Mouse (Mus musculus) thymus, adult 2 months (tissue): Measurements from ENCODE around the gene Marveld1. TPM values are rescaled to one million over a fixed set of nuclear protein-coding genes. Genes with fewer than 3 reads are reported as not detected.

Source experiments
- DNase-seq: peaks from one replicate; pipeline ENCODE4 v3.0.0; 2021
- H3K27ac ChIP-seq: fragments of 200-500 bp; 2 replicates; pipeline ENCODE4 v1.5.1; 2012; ENCODE audit warnings: low read length, control low read depth; ENCODE audit not compliant: control insufficient read depth, insufficient read depth
- H3K27me3 ChIP-seq: fragments of 200-500 bp; 2 replicates; pipeline ENCODE4 v1.6.1; 2012; ENCODE audit warnings: mild to moderate bottlenecking, low read length, moderate library complexity, mixed read lengths; ENCODE audit not compliant: control insufficient read depth, insufficient read depth
- H3K36me3 ChIP-seq: fragments of 200-500 bp; 2 replicates; pipeline ENCODE4 v1.6.1; 2012; ENCODE audit warnings: mild to moderate bottlenecking, low read length, moderate library complexity; ENCODE audit not compliant: control insufficient read depth, insufficient read depth
- H3K4me1 ChIP-seq: fragments of 200-500 bp; replicated peaks from 2 replicates; pipeline ENCODE4 v1.6.1; 2012; ENCODE audit warnings: low read length; ENCODE audit not compliant: control insufficient read depth, insufficient read depth
- H3K4me3 ChIP-seq: fragments of 200-500 bp; 2 replicates; pipeline ENCODE4 v1.5.1; 2012; ENCODE audit warnings: mild to moderate bottlenecking, low read length, control low read depth, moderate library complexity; ENCODE audit not compliant: control insufficient read depth, insufficient read depth
- CTCF ChIP-seq: fragments of 200-500 bp; IDR thresholded peaks from 2 replicates; pipeline ENCODE4 v1.5.1; 2012; ENCODE audit warnings: mild to moderate bottlenecking, control low read depth, low read length, moderate library complexity, borderline replicate concordance; ENCODE audit not compliant: control insufficient read depth, poor library complexity, insufficient read depth; ENCODE audit errors: extremely low read depth
- POLR2A ChIP-seq: fragments of 200-500 bp; IDR thresholded peaks from 2 replicates; pipeline ENCODE4 v1.6.1; 2012; ENCODE audit warnings: mild to moderate bottlenecking, low read length, control low read depth, moderate library complexity; ENCODE audit not compliant: control insufficient read depth, poor library complexity, insufficient read depth; ENCODE audit errors: extremely low read depth
- WGBS: fragments of 180-500 bp; shearing (Covaris S2); methylation state at CpG from one replicate; pipeline ENCODE4 v1.1.7; 2018; 5-methylcytosine and 5-hydroxymethylcytosine counted together
- polyA plus RNA-seq: library from polyadenylated mRNA; depleted of rRNA; stranded (reverse); fragments of >200 nt; gene quantifications from 2 replicates; pipeline ENCODE4 v1.2.3, GENCODE M21; 2012

Marveld1 gene
- polyA plus RNA-seq, 1 experiment: 45.7 TPM

DNA sequence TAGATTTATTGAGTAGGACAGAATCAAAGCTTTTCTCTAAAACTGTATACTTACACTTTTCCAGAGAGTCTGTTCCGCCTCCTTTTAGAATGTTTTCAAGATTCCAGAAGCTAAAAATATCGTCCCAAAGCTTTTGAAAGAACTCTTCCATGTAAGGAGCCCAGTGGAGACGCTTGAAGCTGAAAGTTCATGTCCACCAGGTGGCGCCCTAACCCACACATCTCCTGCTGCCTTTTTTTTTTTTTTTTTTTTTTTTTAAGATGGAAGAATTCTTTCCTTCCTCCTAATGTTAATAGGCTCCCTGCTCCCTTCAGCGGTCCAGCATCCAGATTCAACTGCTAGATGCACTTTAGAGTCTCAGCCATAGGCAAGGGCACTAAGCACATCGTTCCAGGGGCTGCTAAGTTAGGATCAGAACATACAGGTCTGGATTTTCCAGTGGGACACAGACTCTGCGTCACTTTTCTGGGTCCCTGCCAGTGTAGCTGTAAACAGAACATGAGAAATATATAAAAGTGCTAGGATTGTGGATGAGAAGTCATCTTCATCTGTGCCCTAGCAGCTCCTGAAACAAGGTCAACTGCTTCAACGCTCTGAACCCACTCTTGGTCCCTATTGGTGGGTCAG is 2.5 kb upstream of the Marveld1 start:
- Histone ChIP-seq H3K27ac (no peak overlapping the region), H3K36me3 (no peaks in the 10 kb centered on the region), H3K27me3 (no peaks in the 10 kb centered on the region; the same call in 1 of the 2 replicates), H3K4me1 (peaks cover 16% of the 10 kb centered on the region), H3K4me3 (no peak overlapping the region)
- 36% methylated on average over 8 of the region's 8 CpGs for WGBS
- peak; percentile 73 for DNase-seq
- TF ChIP-seq CTCF (no peak), POLR2A (no peak)

DNA sequence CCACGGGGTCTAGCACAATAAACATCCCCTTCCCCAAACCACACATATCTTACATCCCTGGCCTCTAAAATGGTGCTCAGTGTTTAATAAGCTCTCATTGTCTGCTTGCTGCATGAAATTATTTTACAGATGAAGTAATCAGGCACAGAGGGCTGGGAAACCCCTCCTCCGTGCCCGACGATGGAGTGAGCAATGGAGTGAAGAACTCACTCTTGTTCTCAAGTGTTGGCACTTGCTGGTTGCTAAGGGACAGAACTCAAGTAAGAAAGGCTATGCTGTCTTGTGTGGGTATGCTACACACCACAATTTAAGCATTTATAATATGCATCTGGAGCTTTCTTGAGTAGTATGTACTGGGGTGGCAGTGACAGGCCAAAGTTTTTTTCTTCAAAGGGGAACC is 2.0 kb upstream of the Marveld1 start:
- 58% methylated on average over 4 of the region's 4 CpGs for WGBS
- Histone ChIP-seq H3K27ac (no peak overlapping the region), H3K36me3 (no peaks in the 10 kb centered on the region), H3K4me3 (no peak overlapping the region), H3K4me1 (peaks cover 16% of the 10 kb centered on the region), H3K27me3 (no peaks in the 10 kb centered on the region; the same call in 1 of the 2 replicates)
- TF ChIP-seq CTCF (no peak), POLR2A (no peak)
- no peak for DNase-seq

DNA sequence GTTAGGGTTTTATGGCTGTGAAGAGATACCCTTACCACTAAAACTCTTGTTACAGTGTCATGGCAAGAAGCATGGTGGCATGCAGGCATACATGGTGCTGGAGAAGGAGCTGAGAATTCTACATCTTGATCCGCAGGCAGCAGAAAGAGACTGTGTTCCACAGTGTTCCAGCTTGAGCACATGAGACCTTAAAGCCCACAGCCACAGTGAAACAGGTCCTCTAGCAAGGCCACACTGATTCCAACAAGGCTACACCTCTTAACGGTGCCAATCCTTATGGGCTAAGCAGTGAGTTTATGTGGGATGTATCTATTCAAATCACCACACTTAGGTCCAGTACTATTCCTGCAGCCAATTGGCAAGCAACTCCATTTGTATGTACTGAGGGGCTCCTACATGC is 1.5 kb upstream of the Marveld1 start:
- H3K4me3 ChIP-seq: no peak overlapping the region
- WGBS: 95% methylated on average over 2 of the region's 2 CpGs
- no peak overlapping the region for H3K27ac ChIP-seq
- peaks cover 16% of the 10 kb centered on the region for H3K4me1 ChIP-seq
- H3K27me3 ChIP-seq: no peaks in the 10 kb centered on the region; the same call in 1 of the 2 replicates
- TF ChIP-seq POLR2A (no peak), CTCF (no peak)
- no peaks in the 10 kb centered on the region for H3K36me3 ChIP-seq
- DNase-seq: no peak

DNA sequence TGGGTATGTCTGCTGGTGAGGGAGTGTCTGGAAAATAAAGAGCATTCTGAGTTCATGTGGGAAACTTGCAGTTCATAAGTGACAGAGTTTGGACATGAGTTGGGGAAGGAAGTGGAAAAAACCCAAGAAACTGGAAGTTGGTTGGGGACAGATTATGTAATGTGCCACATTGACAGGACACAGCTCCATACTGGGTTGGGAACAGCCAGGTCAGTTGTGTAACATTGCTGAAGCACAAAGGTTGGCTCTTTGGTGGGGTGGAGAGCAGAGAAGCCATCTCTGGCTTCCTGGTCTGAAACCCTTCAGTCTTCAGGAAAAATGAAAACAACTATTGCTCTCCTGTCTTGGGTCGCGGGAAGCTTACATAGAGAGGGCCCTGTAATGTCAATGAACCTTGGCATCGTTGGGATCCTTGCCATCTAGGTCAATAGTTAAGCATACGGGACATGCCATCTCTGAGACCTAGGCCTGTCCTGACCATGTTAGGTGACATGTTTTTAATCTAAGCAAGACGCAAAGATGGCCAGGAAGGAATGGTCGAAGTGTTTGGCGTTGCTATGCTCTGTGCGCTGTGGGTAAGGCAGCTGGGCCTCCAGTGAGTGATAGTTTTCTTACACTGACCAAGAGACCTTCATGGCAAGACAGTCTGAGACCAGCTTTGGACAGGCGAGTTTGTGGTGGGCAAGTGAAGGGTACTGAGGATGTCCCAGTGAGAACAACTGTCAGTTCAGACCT is 757 bp upstream of the Marveld1 start:
- no peaks in the 10 kb centered on the region for H3K36me3 ChIP-seq
- TF ChIP-seq POLR2A: no peak
- TF ChIP-seq CTCF: no peak
- no peak overlapping the region for H3K4me3 ChIP-seq
- H3K27ac ChIP-seq: no peak overlapping the region
- no peaks in the 10 kb centered on the region; the same call in 1 of the 2 replicates for H3K27me3 ChIP-seq
- 97% methylated on average over 9 of the region's 9 CpGs for WGBS
- H3K4me1 ChIP-seq: peaks cover 16% of the 10 kb centered on the region
- no peak for DNase-seq

DNA sequence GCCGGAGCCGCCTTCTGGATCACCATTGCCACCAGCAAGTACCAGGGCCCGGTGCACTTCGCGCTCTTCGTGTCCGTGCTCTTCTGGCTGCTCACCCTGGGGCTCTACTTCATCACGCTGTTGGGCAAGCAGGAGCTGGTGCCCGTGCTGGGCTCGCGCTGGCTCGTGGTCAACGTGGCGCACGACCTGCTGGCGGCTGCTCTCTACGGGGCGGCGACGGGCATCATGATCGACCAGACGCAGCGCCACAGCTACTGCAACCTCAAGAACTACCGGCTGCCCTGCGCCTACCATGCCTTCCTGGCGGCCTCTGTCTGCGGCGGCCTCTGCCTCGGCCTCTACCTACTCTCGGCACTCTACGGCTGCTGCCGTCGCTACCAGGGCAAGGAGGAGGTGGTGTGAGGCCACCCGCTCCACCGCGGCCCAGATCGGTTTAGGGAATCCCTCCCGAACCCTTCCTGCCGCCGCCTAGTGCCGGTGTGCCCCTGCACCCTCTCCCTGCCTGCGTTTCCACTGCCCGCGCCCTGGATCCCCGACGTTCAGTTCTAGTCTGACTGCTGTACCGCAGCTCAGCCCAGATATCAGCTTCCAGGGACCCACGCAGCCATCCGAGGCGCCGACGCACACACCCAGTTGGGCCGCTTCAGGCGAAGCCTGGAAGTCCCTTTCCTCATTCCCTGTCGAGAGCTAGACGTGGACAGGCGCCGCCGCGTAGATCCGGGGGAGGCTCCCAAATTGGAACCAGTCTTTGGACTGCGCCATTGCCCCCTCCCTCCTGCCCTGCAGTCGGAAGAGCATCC is 769 bp downstream of the Marveld1 start:
- DNase-seq: peak; percentile 47
- peaks cover 16% of the 10 kb centered on the region for H3K4me1 ChIP-seq
- 10% methylated on average over 63 of the region's 63 CpGs for WGBS
- TF ChIP-seq POLR2A (0 out of 2 replicates have a peak, but pooled peaks have one; percentile 14), CTCF (no peak)
- H3K27ac ChIP-seq: no peak overlapping the region
- H3K36me3 ChIP-seq: no peaks in the 10 kb centered on the region
- H3K4me3 ChIP-seq: peak overlapping the region; percentile 53
- no peaks in the 10 kb centered on the region; the same call in 1 of the 2 replicates for H3K27me3 ChIP-seq

DNA sequence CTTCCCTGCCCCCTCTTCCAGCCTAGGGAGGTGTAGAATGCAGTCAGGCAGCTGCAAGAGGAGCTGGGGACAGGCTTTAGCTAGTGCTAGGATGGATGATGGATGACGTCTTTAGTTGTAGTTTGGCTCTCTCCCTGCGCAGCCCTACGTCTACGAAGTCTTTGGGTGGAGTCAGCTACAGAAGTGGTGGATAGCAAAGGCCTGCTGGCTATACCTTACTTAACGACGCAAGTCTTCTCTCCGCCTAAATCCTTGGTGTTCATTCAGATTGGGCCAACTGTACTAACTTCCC is 1.3 kb downstream of the Marveld1 start:
- Histone ChIP-seq H3K4me3 (peak overlapping the region; percentile 53), H3K36me3 (no peaks in the 10 kb centered on the region), H3K27me3 (no peaks in the 10 kb centered on the region; the same call in 1 of the 2 replicates), H3K4me1 (peaks cover 16% of the 10 kb centered on the region), H3K27ac (no peak overlapping the region)
- no peak for DNase-seq
- 82% methylated on average over 7 of the region's 7 CpGs for WGBS
- TF ChIP-seq CTCF: no peak
- TF ChIP-seq POLR2A: no peak
